Mouse (Mus musculus): ENCODE data around the gene 6030452D12Rik. TPM values are rescaled to one million over a fixed set of nuclear protein-coding genes. Genes with fewer than 3 reads are reported as not detected.
A peak's percentile ranks its signal among the peaks of the same experiment; 100 is the strongest.

6030452D12Rik gene
- not detected for total RNA-seq (2021)
- long read RNA-seq, experiment 1: 0 reads
- long read RNA-seq, experiment 2: 0 reads

DNA sequence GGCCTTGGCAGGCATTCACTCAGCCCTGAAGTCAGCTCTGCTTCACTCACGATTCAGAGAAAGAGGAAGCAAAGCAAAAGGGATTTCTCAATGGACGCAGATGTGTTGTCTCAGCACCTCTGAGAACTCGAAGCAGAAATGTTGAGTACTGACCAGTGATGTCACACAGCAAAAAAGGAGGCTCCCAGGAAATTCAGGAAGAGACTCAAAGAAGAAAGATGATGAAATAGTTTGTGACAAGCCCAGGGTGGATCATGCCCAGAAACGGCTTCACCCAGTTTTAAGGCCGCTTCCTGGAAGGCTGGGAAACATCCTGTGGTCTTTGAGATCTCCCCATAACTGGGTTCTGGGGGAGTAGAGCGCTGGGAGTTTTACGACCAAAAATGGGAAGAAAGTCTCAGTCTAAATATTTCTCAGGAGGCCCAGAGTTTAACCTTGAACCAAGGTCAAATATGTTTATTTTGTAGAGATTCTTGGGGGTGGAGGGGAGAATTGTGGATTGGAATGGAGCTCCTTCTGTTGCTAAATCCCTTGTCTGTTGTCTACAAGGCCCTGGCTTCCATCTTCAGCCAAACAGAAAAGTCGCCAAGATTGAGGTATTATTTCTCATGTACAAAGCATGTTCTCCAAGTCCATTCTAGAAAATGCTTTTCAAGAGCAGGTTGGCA, at the start of gene 6030452D12Rik:
TSS of gene 6030452D12Rik (plus strand) at position 505 of the 668 bp plus-strand sequence.
- DNase-seq: no peak
- intact Hi-C loops (cut with DNase I): no loop called here

DNA sequence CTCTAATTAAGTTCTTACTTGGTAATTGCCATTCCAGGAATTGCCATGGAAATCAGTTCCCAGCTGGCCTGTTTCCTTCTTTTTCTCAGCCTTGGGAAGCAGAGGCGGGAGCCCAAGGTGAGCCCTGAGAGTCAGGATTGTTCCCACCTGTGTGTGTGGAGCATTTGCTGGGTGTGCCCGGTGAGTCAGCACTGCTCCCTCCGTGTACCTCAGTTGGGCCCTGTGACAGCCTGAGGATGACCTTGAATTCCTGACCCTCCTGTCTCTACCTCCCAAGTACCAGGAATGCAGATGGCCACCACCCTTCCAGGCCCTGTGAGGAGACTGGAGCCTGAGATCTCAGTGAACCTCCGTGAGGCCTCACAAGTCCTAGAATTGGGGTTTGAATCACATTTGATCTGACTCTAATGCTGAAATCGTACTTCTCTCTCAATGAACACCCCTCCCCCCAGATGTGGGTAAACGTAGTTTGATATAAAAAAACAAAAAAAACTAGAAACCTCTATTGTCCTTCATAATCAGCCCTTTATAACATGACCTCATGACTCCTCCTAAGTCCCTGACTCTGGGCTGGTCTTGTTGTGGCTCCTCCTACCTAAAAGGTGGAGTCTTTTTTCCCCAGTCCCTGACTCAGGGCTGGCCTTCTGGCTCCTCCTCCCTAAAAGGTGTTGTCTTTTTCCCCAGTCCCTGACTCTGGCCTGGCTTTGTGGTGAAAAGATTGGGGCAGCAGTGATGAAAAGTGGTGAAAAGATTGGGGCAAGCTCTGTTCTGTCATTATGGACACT, 48.8 kb upstream of the 6030452D12Rik start:
- intact Hi-C loops (cut with DNase I): no loop called here
- DNase-seq: no peak

DNA sequence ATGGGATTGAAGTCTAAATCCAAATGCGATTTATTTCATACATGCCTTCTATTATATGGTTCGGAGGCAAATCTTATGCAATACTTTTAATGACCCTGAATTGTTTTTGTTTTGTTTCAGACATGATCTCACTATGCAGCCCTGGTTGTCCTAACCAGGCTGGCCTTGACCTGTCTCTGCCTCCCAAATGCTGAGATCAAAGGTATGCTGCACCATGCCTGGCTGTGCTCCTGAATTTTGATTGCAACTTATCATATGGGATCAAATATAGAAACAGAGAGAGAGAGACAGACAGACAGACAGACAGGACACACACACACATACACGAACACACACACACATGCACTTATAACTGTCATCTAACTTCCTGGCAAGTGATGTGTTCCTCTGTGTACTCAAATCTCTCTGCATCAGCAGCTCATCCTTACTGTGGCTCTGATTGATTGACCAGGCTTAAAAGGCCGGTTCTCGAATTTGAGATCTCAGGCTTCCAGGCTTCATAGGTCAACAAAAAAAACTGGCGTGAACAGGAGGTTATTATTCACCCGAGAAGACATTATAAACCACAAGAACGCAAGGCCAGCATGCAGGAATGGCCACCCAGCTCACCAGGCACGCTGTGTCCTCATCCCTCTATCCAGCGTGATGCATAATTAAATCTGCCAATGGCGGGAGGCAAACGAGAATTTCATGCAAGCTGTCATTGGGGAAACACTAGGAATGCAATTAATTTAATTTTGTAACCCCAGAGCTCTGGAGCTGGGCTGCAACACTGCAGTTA, 47.4 kb upstream of the 6030452D12Rik start:
- intact Hi-C loops (cut with DNase I): no loop called here
- no peak for DNase-seq

DNA sequence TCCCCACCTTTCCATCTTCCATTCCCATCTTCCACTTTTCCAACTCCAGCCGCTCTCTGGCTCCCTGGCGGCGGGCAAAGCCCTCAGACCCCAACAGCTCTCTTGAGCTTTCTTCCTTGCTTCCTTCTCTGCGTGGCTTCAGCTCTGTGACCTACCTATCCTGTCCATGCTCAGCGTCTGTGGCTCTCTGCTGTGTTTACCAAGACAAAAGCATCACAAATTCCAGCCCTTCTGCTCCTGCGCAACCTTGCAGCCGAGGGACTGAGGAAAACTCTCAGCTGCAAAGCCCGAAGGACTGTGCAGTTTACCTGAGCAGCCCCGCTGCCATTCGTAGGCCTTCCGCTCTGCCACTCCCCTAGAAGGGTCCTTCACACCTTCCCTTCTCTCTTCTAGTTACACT, 46.3 kb upstream of the 6030452D12Rik start:
- no peak for DNase-seq
- intact Hi-C loops (cut with DNase I): no loop called here

DNA sequence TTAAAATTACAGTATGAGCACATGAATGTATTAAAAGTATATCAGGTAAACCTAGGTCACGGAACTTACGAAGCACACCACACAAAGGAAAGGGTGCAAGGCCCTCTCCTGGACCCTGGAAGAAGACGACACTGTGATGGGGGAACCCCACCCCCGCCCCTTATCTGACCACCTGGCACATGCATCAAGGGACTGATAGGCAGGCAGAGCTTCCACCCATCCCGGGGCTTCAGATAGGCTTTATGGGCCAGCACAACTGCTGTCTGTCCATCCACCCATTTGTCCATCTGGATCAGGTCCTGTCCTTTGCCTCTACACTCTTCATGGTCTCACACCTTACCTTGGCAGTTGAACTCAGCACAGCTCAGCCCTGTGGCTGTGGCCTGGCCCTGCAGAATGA, 38.2 kb upstream of the 6030452D12Rik start:
- no peak for DNase-seq
- intact Hi-C loops (cut with DNase I): no loop called here

DNA sequence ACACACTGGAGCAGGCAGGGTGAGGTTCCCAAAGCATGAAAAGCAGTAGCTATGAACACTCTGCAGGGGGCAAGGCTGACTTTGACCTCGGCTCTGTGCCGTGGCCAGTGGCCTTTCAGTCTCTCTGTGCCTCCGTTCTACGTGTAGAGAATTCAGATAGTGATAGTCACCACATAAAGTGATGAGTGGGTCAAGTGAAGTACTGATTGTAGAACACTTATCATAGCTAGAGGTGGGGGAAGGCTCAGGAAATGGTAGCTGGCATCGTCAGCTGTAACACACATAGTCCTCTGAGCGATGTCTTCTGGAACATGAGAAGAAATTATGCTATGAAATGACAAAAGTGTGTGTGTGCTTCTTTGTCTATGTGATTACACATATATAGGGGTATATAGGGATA, 36.5 kb upstream of the 6030452D12Rik start:
- DNase-seq: no peak
- intact Hi-C loops (cut with DNase I): no loop called here

DNA sequence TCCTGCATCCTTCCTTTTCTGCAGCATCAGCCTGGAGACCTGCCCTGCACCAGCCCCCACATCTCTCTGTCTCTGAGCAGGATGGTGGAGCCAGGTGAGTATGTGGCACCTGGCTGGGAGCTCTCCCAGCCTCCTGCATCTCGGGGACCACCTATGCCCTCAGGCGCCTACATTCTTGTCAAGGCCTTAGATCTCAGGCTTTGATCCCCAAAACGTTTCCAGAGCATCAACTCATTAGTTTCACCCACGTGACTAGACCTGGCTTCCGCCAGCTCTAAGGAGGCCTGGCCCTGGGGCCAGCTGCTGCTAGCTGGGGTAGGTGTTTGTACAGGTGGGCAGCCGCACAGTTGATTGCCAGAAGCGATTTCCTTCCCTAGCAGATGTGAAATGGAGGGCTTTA, 30.8 kb upstream of the 6030452D12Rik start:
- intact Hi-C loops (cut with DNase I): no loop called here

DNA sequence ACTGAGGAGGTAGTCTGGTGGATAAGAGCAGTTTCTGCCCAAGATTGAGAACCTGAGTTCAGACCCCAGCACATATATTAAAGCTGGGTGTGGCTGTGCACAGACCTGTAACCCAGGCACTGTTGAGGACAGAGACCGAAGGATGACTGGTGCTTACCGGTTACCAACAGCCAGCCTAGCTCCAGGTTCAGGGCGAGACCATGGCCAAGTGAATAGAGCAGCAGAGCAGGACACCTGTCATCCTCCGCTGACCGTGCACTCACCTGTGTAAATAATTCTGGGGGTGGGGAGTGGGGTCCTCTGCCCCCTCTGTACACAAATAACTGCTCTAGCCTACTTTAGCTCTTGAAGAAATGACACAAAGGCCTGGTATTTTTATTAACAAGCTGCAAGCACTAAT, 26.3 kb upstream of the 6030452D12Rik start:
- intact Hi-C loops (cut with DNase I): no loop called here

More for the DNA sequence above, 30.8 kb upstream of the 6030452D12Rik start:
- no peak for DNase-seq

DNA sequence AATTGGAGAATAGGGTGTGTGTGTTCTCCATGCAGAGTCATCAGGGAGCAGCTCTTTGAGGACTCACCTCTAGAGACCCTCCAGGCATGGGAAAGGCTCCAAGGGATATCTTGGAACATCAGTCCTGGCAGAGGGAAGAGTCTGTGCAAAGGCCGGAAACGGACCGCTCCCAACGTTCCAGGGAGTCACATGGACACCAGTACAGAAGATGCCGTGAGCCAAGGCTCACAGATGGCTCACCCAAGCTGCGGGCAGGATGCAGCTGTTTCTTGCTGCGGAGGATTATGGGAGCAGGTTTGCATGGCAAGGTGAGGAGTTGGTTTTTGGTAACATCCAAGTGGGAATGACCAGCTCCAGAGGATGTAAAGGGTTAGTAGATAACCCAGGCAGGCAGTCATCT, 3.9 kb downstream of the 6030452D12Rik start:
- intact Hi-C loops (cut with DNase I): no loop called here
- peak in 1 of 2 experiments; percentile 19 for DNase-seq

More for the DNA sequence above, 26.3 kb upstream of the 6030452D12Rik start:
- no peak for DNase-seq

DNA sequence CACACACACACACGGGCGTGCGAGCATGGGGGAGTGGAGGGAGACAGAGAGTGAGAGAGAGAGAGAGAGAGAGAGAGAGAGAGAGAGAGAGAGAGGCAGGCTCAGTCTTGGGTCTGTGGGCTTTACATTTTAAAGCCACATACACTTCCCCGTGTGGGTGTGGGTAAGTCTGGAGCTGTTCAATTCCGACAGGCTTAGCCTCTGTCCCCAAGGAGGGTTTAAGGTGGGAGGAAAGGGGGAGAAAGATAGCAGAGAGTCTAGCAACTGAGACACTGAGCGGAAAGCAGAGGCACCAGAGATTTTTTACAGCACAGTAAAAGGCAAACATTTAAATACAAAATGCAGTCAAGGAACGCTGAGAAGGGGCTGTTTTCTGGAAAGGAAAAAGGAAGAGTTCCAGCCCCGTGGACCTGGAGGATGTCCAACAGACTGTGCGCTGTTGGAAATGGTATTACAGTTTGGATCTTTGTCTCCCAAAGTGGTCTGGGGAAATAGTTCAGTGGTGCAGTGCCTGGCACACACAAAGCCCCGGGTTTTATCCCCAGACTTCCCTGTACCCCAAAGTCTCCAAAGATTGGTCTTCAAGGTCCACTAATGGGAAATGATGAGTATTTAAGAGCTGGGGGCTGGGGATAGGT, 5.1 kb downstream of the 6030452D12Rik start:
- DNase-seq: no peak
- intact Hi-C loops (cut with DNase I): no loop called here

DNA sequence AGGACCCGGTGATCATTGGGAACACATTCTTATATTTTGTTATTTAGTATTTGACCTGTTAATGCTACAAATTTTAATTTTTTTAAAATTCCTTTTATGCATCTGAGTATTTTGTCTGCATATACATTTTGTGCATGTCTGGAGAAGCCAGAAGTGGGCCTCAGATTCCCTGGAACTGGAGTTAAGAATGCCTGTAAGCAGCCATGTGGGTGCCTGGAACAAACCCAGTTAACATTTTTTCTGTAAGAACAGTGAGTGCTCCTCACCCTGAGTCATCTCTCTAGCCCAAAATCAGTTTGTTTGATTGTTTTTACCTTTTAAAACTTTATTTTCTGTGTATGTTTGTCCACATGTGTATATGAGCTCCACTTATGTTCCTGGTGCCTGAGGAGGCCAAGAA, 5.8 kb downstream of the 6030452D12Rik start:
- DNase-seq: no peak
- intact Hi-C loops (cut with DNase I): no loop called here

DNA sequence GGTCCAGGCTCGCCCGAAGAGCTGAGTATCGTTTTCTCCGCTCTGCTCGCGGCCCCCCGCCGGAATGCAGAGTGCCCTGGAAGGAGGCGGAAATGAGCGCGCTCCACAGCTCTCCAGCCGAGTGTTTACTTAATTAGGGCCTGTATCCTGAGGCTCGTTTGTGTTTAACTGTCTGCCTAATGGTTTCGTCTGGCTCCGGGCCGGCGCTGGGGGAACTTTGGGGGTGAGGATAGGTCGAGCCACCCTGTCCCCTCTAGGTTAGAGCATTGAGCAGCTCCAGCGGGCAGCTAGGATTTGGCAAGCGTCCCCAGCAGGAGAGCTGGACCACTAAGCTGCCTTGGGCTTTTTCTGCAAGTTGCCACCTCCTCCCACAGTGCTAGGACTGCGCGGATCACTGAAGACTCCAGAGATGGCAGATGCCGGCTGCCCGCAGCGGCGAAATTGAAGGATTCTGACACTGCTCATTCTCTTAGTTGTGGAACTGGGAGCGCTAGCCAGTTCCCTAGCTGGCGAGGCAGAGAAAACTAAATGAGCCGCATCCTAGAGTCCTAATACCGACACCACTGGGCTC, 7.5 kb downstream of the 6030452D12Rik start:
- intact Hi-C loops (cut with DNase I): no loop called here
- DNase-seq: no peak

DNA sequence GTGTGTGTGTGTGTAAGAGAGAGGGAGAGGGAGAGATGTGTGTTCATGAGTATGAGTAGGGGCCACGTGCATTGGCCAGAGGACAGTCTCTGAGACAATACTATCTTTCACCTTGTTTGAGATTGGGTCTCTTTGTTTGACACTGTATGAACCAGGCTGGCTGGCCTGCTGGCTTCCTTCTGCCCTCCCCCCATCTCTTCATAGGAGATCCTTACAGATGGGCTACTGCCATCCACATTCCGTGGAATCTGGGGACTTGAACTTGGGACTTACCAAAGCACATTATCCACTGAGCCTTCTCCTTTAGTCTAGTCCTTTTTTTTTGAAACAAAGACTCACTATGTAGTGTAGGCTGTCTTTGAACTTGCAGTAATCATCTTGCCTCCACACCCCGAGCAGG, 8.1 kb downstream of the 6030452D12Rik start:
- no peak for DNase-seq
- intact Hi-C loops (cut with DNase I): no loop called here

DNA sequence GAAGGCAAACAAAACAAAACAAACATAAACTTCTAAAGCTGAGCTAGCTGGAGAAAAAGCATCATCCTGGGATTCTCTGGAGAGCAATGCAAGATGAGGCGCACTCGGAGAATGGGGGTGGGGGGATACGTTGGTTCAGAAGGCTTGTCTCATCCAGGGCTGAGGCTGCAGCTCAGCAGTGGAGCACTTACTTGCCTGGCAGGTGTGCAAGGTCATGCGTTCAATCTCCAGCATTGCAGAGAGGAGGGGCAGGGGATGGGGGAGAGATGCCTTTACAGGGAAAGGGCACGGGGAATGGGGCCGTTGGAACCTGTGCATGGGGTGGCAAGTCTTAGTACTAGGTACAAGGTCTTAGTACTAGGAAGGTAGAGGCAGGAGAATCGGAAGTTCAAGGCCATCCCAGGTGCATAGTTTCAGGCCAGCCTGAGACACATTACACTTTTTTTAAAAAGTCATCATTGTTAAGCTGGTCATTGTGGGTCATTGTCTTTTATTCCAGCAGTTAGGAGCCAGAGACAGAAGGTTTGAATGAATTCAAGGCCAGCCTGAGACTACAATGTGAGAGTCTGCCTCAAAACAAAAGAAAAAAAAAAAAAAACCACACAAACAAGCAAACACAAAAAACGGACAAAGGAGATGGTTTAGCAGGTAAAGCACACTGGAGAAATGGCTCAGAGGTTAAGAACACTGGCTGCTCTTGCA, 8.9 kb downstream of the 6030452D12Rik start:
- intact Hi-C loops (cut with DNase I): no loop called here
- DNase-seq: no peak

DNA sequence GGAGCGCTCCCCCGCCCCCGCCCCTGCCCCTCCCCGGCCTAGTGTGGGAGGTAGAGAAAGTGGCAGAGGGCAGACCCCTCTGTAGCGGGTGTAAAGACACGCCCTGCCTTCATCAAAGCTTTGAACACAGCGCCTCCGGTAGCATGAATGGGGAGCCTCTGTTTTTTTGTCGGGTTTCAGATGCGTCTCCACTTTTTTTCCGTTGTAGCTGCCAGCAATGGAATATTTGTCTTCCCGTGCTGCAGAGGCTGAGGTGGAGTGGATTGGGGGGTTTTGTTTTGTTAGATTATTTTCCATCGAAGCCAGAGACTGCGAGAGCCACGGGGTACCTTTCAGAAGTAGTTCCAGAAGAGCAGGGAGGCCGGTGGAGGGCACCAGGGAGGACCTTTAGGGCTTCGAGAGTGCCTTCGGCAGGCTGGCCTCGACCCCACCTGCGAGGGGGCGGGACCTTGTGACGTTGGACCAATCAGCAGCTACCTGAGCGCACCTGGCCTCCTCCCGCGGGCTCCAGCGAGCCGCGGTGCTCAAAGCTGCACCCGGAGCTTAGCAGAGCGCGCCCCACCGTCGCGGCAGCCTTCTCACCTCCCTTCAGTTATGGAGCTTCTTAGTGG, 10.1 kb downstream of the 6030452D12Rik start, which contains the start of gene Cdh3:
TSS of gene Cdh3 (plus strand) at position 527 of the 611 bp plus-strand sequence.
- intact Hi-C loops (cut with DNase I): no loop called here
- no peak for DNase-seq

DNA sequence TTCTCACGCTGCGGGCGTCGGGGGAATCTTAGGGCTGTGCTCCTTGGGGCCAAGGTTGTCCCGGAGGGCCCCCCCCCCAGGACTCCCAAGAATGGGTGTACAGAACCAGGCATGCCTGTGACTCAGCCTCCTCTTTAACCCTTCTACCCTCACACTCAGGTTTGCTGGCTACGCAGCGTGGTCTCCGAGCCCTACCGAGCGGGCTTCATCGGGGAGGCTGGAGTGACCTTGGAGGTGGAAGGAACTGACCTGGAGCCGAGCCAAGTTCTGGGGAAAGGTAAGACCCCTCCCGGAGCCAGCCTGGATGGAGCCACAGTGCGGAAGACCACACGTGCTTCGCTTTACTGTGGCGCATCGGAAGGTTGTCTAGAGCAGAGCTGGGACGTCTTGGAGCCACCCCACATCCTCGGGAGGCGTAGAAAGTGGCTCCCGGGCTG, 10.8 kb downstream of the 6030452D12Rik start:
- intact Hi-C loops (cut with DNase I): no loop called here
- DNase-seq: no peak

DNA sequence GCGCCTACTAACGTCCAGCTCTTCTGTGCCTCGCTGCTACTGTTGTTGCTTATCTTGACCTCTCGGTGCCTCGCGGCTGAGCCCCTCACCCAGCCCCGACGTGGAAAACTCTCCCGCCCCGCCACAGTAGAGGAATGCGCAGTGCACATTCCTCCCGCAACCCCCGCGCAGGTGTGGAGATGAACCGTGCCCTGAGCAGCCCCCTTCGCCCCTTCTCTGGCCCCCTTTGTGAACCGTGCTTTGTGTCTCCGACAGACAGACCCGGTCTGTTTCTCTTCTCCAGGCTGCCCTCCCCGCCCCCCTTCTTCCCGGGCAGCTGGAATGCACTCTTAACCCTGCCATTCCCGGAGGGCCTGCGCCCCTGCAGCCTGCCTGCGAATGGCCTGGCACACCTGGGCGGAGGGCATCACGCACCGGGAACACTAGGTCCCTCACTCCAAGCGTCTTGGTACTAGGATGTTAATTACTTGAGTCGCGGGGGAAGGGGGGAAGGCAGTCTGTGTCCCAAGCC, 11.3 kb downstream of the 6030452D12Rik start:
- intact Hi-C loops (cut with DNase I): no loop called here
- no peak for DNase-seq

DNA sequence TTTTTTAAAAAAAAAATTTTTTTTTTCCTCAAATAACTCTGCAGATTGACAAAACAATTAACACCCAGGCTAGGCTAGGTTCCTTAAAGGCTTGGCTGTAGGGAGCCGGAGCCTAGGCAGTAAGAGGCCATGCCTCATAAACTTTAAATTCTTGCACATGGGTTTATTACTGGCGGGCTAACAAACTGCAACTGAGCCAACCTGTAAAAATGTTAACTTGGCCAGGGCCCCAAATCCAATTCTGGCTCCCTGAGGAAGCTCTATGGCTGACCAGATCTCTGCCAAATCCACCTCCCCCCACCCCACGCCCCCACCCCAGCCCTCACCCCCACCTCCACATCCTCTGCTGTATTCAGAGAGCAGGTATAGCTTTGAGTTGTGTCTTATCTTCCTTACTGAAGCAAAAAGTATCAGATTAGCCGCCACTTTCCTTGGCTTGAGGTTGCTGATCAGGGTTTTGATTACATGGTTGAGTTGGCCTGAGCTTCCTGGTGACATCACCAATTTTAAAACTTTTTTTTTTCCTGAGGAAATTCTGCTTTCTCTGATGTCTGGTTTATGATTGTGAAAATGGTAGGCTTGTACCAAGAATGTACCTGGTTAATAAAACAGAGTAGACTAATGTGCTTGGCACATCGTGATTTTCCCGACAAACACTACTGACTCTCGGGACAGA, 12.3 kb downstream of the 6030452D12Rik start:
- intact Hi-C loops (cut with DNase I): no loop called here
- no peak for DNase-seq
